Mouse (Mus musculus): ENCODE results near the gene Grin2c. TPM values are rescaled to one million over a fixed set of nuclear protein-coding genes. Genes with fewer than 3 reads are reported as not detected.

Grin2c gene
- polyA plus RNA-seq, 1 experiment from 2014 or later, result 0.14 TPM

- WGBS, result 16% methylated on average over 14 of the region's 14 CpGs
- ATAC-seq (peak; percentile 77), DNase-seq (ENCODE audit: low spot score) (peak; percentile 87)
- no peaks in the 10 kb centered on the region for H3K27me3 ChIP-seq (replicated peaks; ENCODE audit: control insufficient read depth, insufficient read depth, low read length)
- peak overlapping the region; percentile 5; the same call in 1 of the 2 replicates for H3K4me2 ChIP-seq (ENCODE audit: low read length)
- H3K36me3 ChIP-seq (ENCODE audit: control insufficient read depth, insufficient read depth, low read length), result no peaks in the 10 kb centered on the region
- H3K4me1 ChIP-seq (ENCODE audit: control insufficient read depth, insufficient read depth, low read length), result peaks cover 57% of the 10 kb centered on the region
- no peaks in the 10 kb centered on the region for H3K9me3 ChIP-seq (replicated peaks; ENCODE audit: control insufficient read depth, low read length)
- peak overlapping the region; percentile 74; the same call in 1 of the 2 replicates for H3K27ac ChIP-seq (ENCODE audit: low read depth, low read length)
- H3K9ac ChIP-seq (ENCODE audit: low read length), result no peak overlapping the region; the same call in 1 of the 2 replicates
- H3K4me3 ChIP-seq (ENCODE audit: low read depth, low read length), result no peak overlapping the region
Measured at GRCm38 (mm10) chr11:115226811-115227491, 40.1 kb downstream of the Grin2c start.

GRCm38 (mm10) chr11:115225301-115225700 lies 41.7 kb downstream of the Grin2c start:
- Histone ChIP-seq H3K4me1 (ENCODE audit: control insufficient read depth, insufficient read depth, low read length) (peaks cover 54% of the 10 kb centered on the region), H3K4me2 (ENCODE audit: low read length) (no peak overlapping the region), H3K9me3 (replicated peaks; ENCODE audit: control insufficient read depth, low read length) (no peaks in the 10 kb centered on the region), H3K27ac (ENCODE audit: low read depth, low read length) (0 out of 2 replicates have a peak overlapping the region, but pooled peaks have one; percentile 21), H3K9ac (ENCODE audit: low read length) (no peak overlapping the region), H3K4me3 (ENCODE audit: low read depth, low read length) (no peak overlapping the region), H3K36me3 (ENCODE audit: control insufficient read depth, insufficient read depth, low read length) (no peaks in the 10 kb centered on the region), H3K27me3 (replicated peaks; ENCODE audit: control insufficient read depth, insufficient read depth, low read length) (no peaks in the 10 kb centered on the region)
- no peak for ATAC-seq
- DNase-seq (ENCODE audit: low spot score), result no peak
- 42% methylated on average over 6 of the region's 6 CpGs for WGBS

GRCm38 (mm10) chr11:115224889-115225288 lies 42.2 kb downstream of the Grin2c start:
- Histone ChIP-seq H3K4me2 (ENCODE audit: low read length) (no peak overlapping the region), H3K27me3 (replicated peaks; ENCODE audit: control insufficient read depth, insufficient read depth, low read length) (no peaks in the 10 kb centered on the region), H3K36me3 (ENCODE audit: control insufficient read depth, insufficient read depth, low read length) (no peaks in the 10 kb centered on the region), H3K4me1 (ENCODE audit: control insufficient read depth, insufficient read depth, low read length) (peaks cover 54% of the 10 kb centered on the region), H3K27ac (ENCODE audit: low read depth, low read length) (no peak overlapping the region), H3K9me3 (replicated peaks; ENCODE audit: control insufficient read depth, low read length) (no peaks in the 10 kb centered on the region), H3K9ac (ENCODE audit: low read length) (no peak overlapping the region), H3K4me3 (ENCODE audit: low read depth, low read length) (no peak overlapping the region)
- DNase-seq (ENCODE audit: low spot score), result peak; percentile 74
- WGBS, result 42% methylated on average over 8 of the region's 8 CpGs
- 0 out of 2 replicates have a peak, but pooled peaks have one; percentile 26 for ATAC-seq

- no peaks in the 10 kb centered on the region for H3K36me3 ChIP-seq (ENCODE audit: control insufficient read depth, insufficient read depth, low read length)
- DNase-seq (ENCODE audit: low spot score), result no peak
- no peak overlapping the region for H3K4me3 ChIP-seq (ENCODE audit: low read depth, low read length)
- no peaks in the 10 kb centered on the region for H3K27me3 ChIP-seq (replicated peaks; ENCODE audit: control insufficient read depth, insufficient read depth, low read length)
- no peak overlapping the region for H3K4me2 ChIP-seq (ENCODE audit: low read length)
- no peak overlapping the region for H3K27ac ChIP-seq (ENCODE audit: low read depth, low read length)
- peaks cover 54% of the 10 kb centered on the region for H3K4me1 ChIP-seq (ENCODE audit: control insufficient read depth, insufficient read depth, low read length)
- ATAC-seq, result no peak
- H3K9ac ChIP-seq (ENCODE audit: low read length), result no peak overlapping the region; the same call in 1 of the 2 replicates
- no peaks in the 10 kb centered on the region for H3K9me3 ChIP-seq (replicated peaks; ENCODE audit: control insufficient read depth, low read length)
- 79% methylated on average over 6 of the region's 6 CpGs for WGBS
Measured at GRCm38 (mm10) chr11:115223877-115224276, 43.2 kb downstream of the Grin2c start.

DNA sequence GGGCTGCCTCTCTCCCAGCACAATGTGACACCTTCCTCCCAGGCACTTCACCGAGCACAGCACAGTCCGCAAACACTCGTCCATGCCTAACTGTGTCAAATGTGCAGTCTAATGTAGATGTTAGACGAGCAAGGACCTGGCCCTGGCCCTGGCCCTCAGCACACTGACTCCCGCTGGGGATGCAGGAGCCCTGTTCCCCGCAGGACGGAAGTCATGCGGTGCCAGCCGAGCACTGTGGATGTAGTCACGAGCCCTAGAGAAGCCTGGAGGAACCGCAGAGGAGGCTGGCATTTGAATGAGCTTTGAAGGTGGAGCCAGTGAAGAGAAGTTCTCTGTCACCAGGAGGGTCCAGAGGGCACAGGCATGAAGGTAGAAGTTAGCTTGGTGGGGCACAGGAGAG lies 43.6 kb downstream of the Grin2c start:
- no peaks in the 10 kb centered on the region for H3K9me3 ChIP-seq (replicated peaks; ENCODE audit: control insufficient read depth, low read length)
- DNase-seq (ENCODE audit: low spot score), result no peak
- 74% methylated on average over 11 of the region's 11 CpGs for WGBS
- no peaks in the 10 kb centered on the region for H3K36me3 ChIP-seq (ENCODE audit: control insufficient read depth, insufficient read depth, low read length)
- peak overlapping the region; percentile 5; the same call in 1 of the 2 replicates for H3K9ac ChIP-seq (ENCODE audit: low read length)
- H3K27me3 ChIP-seq (replicated peaks; ENCODE audit: control insufficient read depth, insufficient read depth, low read length), result no peaks in the 10 kb centered on the region
- H3K27ac ChIP-seq (ENCODE audit: low read depth, low read length), result no peak overlapping the region
- peaks cover 54% of the 10 kb centered on the region for H3K4me1 ChIP-seq (ENCODE audit: control insufficient read depth, insufficient read depth, low read length)
- ATAC-seq, result no peak
- no peak overlapping the region for H3K4me3 ChIP-seq (ENCODE audit: low read depth, low read length)
- H3K4me2 ChIP-seq (ENCODE audit: low read length), result no peak overlapping the region

DNA sequence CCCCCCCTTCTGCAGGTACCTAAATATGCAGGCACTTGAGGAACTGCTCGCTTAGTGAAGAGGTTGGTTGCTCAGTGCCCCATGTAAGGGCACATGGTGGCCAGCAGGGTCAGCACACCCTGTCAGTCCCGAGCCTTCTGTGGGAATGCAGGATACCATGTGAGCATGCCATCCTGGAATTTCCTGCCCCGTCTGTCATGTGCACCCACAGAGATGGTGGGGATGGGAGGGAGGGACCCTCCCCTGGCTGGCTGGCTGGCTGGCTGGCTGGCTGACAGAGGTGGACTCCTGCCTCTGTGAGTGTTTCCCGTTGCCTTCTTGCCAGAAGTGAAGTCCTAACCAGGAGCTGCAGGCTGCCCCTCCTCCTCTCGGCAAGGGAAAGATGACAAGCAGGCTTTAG lies 44.5 kb downstream of the Grin2c start:
- Histone ChIP-seq H3K9me3 (replicated peaks; ENCODE audit: control insufficient read depth, low read length) (no peaks in the 10 kb centered on the region), H3K9ac (ENCODE audit: low read length) (no peak overlapping the region), H3K4me2 (ENCODE audit: low read length) (no peak overlapping the region), H3K27ac (ENCODE audit: low read depth, low read length) (no peak overlapping the region), H3K36me3 (ENCODE audit: control insufficient read depth, insufficient read depth, low read length) (no peaks in the 10 kb centered on the region), H3K4me3 (ENCODE audit: low read depth, low read length) (no peak overlapping the region), H3K27me3 (replicated peaks; ENCODE audit: control insufficient read depth, insufficient read depth, low read length) (no peaks in the 10 kb centered on the region), H3K4me1 (ENCODE audit: control insufficient read depth, insufficient read depth, low read length) (peaks cover 48% of the 10 kb centered on the region)
- DNase-seq (ENCODE audit: low spot score), result no peak
- no peak for ATAC-seq
- WGBS, result 48% methylated on average over 5 of the region's 5 CpGs

GRCm38 (mm10) chr11:115222077-115222476 lies 45.0 kb downstream of the Grin2c start:
- peak; percentile 69 for DNase-seq (ENCODE audit: low spot score)
- peak; percentile 30; the same call in 1 of the 2 replicates for ATAC-seq
- Histone ChIP-seq H3K9me3 (replicated peaks; ENCODE audit: control insufficient read depth, low read length) (no peaks in the 10 kb centered on the region), H3K4me1 (ENCODE audit: control insufficient read depth, insufficient read depth, low read length) (peaks cover 47% of the 10 kb centered on the region), H3K4me3 (ENCODE audit: low read depth, low read length) (no peak overlapping the region), H3K27ac (ENCODE audit: low read depth, low read length) (no peak overlapping the region), H3K27me3 (replicated peaks; ENCODE audit: control insufficient read depth, insufficient read depth, low read length) (no peaks in the 10 kb centered on the region), H3K36me3 (ENCODE audit: control insufficient read depth, insufficient read depth, low read length) (no peaks in the 10 kb centered on the region), H3K9ac (ENCODE audit: low read length) (no peak overlapping the region), H3K4me2 (ENCODE audit: low read length) (no peak overlapping the region)
- 39% methylated on average over 12 of the region's 12 CpGs for WGBS

DNA sequence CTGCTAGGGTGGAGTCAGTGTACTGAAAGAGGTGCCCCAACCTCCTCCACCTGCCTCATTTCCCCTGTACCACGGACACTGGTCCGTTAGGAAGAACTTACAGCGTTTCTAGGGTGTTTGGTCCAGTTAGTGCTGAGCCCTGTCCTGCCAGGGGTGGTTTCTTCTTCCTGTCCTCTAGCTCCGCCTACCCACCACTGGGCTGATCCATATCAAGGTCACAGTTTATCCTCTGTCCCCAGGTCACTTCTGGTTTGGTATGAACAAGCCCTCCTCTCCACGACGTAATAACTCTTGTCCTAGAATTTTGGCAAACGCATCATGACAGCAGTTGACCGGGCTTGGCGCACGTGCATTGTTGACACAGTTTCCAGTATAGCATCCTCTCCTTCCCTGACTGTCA lies 47.4 kb downstream of the Grin2c start:
- no peak for DNase-seq (ENCODE audit: low spot score)
- H3K9me3 ChIP-seq (replicated peaks; ENCODE audit: control insufficient read depth, low read length), result no peaks in the 10 kb centered on the region
- WGBS, result 97% methylated on average over 10 of the region's 10 CpGs
- H3K27ac ChIP-seq (ENCODE audit: low read depth, low read length), result no peak overlapping the region
- H3K36me3 ChIP-seq (ENCODE audit: control insufficient read depth, insufficient read depth, low read length), result no peaks in the 10 kb centered on the region
- H3K27me3 ChIP-seq (replicated peaks; ENCODE audit: control insufficient read depth, insufficient read depth, low read length), result no peaks in the 10 kb centered on the region; the same call in 1 of the 2 replicates
- H3K4me2 ChIP-seq (ENCODE audit: low read length), result no peak overlapping the region
- H3K9ac ChIP-seq (ENCODE audit: low read length), result no peak overlapping the region
- no peak for ATAC-seq
- H3K4me3 ChIP-seq (ENCODE audit: low read depth, low read length), result no peak overlapping the region
- peaks cover 24% of the 10 kb centered on the region for H3K4me1 ChIP-seq (ENCODE audit: control insufficient read depth, insufficient read depth, low read length)

DNA sequence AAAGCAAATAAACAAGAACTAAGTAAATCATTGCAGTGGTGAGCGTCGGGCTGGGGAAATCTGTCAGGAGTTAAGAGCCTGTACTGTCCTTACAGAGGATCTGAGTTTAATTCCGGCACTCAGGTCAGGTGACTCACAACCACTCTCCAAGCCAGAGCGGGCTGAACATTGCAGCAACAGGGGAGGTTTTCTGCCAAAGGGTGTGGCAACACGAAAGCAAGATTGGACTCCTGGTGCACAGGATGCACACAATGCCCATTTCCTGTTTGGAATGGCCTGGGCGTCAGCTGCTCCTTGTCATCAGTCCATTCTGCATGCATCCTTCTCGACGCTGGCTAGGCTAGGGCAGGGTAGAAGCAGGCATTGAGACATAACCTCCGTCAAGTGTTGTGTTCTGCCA lies 47.8 kb downstream of the Grin2c start:
- Histone ChIP-seq H3K4me2 (ENCODE audit: low read length) (no peak overlapping the region), H3K9me3 (replicated peaks; ENCODE audit: control insufficient read depth, low read length) (no peaks in the 10 kb centered on the region), H3K27me3 (replicated peaks; ENCODE audit: control insufficient read depth, insufficient read depth, low read length) (no peaks in the 10 kb centered on the region; the same call in 1 of the 2 replicates), H3K4me1 (ENCODE audit: control insufficient read depth, insufficient read depth, low read length) (peaks cover 23% of the 10 kb centered on the region), H3K9ac (ENCODE audit: low read length) (no peak overlapping the region), H3K4me3 (ENCODE audit: low read depth, low read length) (no peak overlapping the region), H3K27ac (ENCODE audit: low read depth, low read length) (no peak overlapping the region), H3K36me3 (ENCODE audit: control insufficient read depth, insufficient read depth, low read length) (no peaks in the 10 kb centered on the region)
- no peak for ATAC-seq
- DNase-seq (ENCODE audit: low spot score), result no peak
- 83% methylated on average over 9 of the region's 9 CpGs for WGBS
